Mouse (Mus musculus): ENCODE measurements at regions not wholly inside any gene's neighbourhood (a gene's known extent, or its start where the extent isn't known, plus 50 kb on each side); places are given as distances from the start of the nearest gene placed in this dataset.

- WGBS = 78% methylated on average over 3 of the region's 3 CpGs
- Histone ChIP-seq H3K4me1 (ENCODE audit: control insufficient read depth, insufficient read depth, low read length) (no peaks in the 10 kb centered on the region), H3K79me2 (ENCODE audit: control insufficient read depth, insufficient read depth, low read length) (no peaks in the 10 kb centered on the region), H3K9ac (ENCODE audit: low read depth, low read length) (no peak overlapping the region), H3K4me3 (ENCODE audit: insufficient read depth, low read depth, low read length) (no peak overlapping the region), H3K27ac (replicated peaks; ENCODE audit: insufficient read depth, low read depth, low read length) (no peak overlapping the region), H3K27me3 (ENCODE audit: control insufficient read depth, insufficient read depth, low read length) (no peaks in the 10 kb centered on the region), H3K36me3 (ENCODE audit: control insufficient read depth, insufficient read depth, low read length) (no peaks in the 10 kb centered on the region)
- no peak for DNase-seq (ENCODE audit: extremely low read depth, low read depth, low spot score)
- no peak for TF ChIP-seq CTCF (IDR thresholded peaks at IDR 0.05; ENCODE audit: low read depth, low read length)
These were observed 156.3 kb downstream of the Ackr3 start for GRCm38 (mm10) chr1:90360065-90360464.

- Histone ChIP-seq H3K9ac (ENCODE audit: low read depth, low read length) (no peak overlapping the region), H3K79me2 (ENCODE audit: control insufficient read depth, insufficient read depth, low read length) (no peaks in the 10 kb centered on the region), H3K27me3 (ENCODE audit: control insufficient read depth, insufficient read depth, low read length) (no peaks in the 10 kb centered on the region), H3K27ac (replicated peaks; ENCODE audit: insufficient read depth, low read depth, low read length) (no peak overlapping the region), H3K36me3 (ENCODE audit: control insufficient read depth, insufficient read depth, low read length) (no peaks in the 10 kb centered on the region), H3K4me1 (ENCODE audit: control insufficient read depth, insufficient read depth, low read length) (no peaks in the 10 kb centered on the region), H3K4me3 (ENCODE audit: insufficient read depth, low read depth, low read length) (no peak overlapping the region)
- no peak for TF ChIP-seq POLR2A (IDR thresholded peaks at IDR 0.05; ENCODE audit: extremely low read depth, insufficient read depth, low read length)
- TF ChIP-seq CTCF (IDR thresholded peaks at IDR 0.05; ENCODE audit: low read depth, low read length) = no peak
- WGBS = 74% methylated on average over 4 of the region's 4 CpGs
- no peak for DNase-seq (ENCODE audit: extremely low read depth, low read depth, low spot score)
These were observed 160.7 kb downstream of the Ackr3 start for GRCm38 (mm10) chr1:90364444-90364843.

- WGBS = 80% methylated on average over 10 of the region's 10 CpGs
- Histone ChIP-seq H3K4me1 (ENCODE audit: control insufficient read depth, insufficient read depth, low read length) (no peaks in the 10 kb centered on the region), H3K27ac (replicated peaks; ENCODE audit: insufficient read depth, low read depth, low read length) (no peak overlapping the region)
These were observed 164.8 kb downstream of the Ackr3 start for GRCm38 (mm10) chr1:90368581-90368980.

GRCm38 (mm10) chr1:90369287-90369686 is 165.5 kb downstream of the Ackr3 start:
- Histone ChIP-seq H3K27me3 (ENCODE audit: control insufficient read depth, insufficient read depth, low read length) (no peaks in the 10 kb centered on the region), H3K9ac (ENCODE audit: low read depth, low read length) (no peak overlapping the region), H3K36me3 (ENCODE audit: control insufficient read depth, insufficient read depth, low read length) (no peaks in the 10 kb centered on the region), H3K4me3 (ENCODE audit: insufficient read depth, low read depth, low read length) (no peak overlapping the region), H3K79me2 (ENCODE audit: control insufficient read depth, insufficient read depth, low read length) (no peaks in the 10 kb centered on the region), H3K27ac (replicated peaks; ENCODE audit: insufficient read depth, low read depth, low read length) (no peak overlapping the region), H3K4me1 (ENCODE audit: control insufficient read depth, insufficient read depth, low read length) (no peaks in the 10 kb centered on the region)
- TF ChIP-seq CTCF (IDR thresholded peaks at IDR 0.05; ENCODE audit: low read depth, low read length) (no peak), POLR2A (IDR thresholded peaks at IDR 0.05; ENCODE audit: extremely low read depth, insufficient read depth, low read length) (no peak)
- WGBS = 84% methylated on average over 2 of the region's 2 CpGs
- no peak for DNase-seq (ENCODE audit: extremely low read depth, low read depth, low spot score)

More at GRCm38 (mm10) chr1:90368581-90368980, 164.8 kb downstream of the Ackr3 start:
- TF ChIP-seq CTCF (IDR thresholded peaks at IDR 0.05; ENCODE audit: low read depth, low read length) = no peak
- TF ChIP-seq POLR2A (IDR thresholded peaks at IDR 0.05; ENCODE audit: extremely low read depth, insufficient read depth, low read length) = no peak
- Histone ChIP-seq H3K4me3 (ENCODE audit: insufficient read depth, low read depth, low read length) (no peak overlapping the region), H3K79me2 (ENCODE audit: control insufficient read depth, insufficient read depth, low read length) (no peaks in the 10 kb centered on the region), H3K27me3 (ENCODE audit: control insufficient read depth, insufficient read depth, low read length) (no peaks in the 10 kb centered on the region), H3K9ac (ENCODE audit: low read depth, low read length) (no peak overlapping the region), H3K36me3 (ENCODE audit: control insufficient read depth, insufficient read depth, low read length) (no peaks in the 10 kb centered on the region)
- DNase-seq (ENCODE audit: extremely low read depth, low read depth, low spot score) = no peak

GRCm38 (mm10) chr1:90370766-90371165 is 167.0 kb downstream of the Ackr3 start:
- Histone ChIP-seq H3K79me2 (ENCODE audit: control insufficient read depth, insufficient read depth, low read length) (no peaks in the 10 kb centered on the region), H3K9ac (ENCODE audit: low read depth, low read length) (no peak overlapping the region), H3K27ac (replicated peaks; ENCODE audit: insufficient read depth, low read depth, low read length) (no peak overlapping the region), H3K4me1 (ENCODE audit: control insufficient read depth, insufficient read depth, low read length) (no peaks in the 10 kb centered on the region), H3K4me3 (ENCODE audit: insufficient read depth, low read depth, low read length) (no peak overlapping the region), H3K27me3 (ENCODE audit: control insufficient read depth, insufficient read depth, low read length) (no peaks in the 10 kb centered on the region), H3K36me3 (ENCODE audit: control insufficient read depth, insufficient read depth, low read length) (no peaks in the 10 kb centered on the region)
- 67% methylated on average over 5 of the region's 5 CpGs for WGBS
- TF ChIP-seq CTCF (IDR thresholded peaks at IDR 0.05; ENCODE audit: low read depth, low read length) (no peak), POLR2A (IDR thresholded peaks at IDR 0.05; ENCODE audit: extremely low read depth, insufficient read depth, low read length) (no peak)
- DNase-seq (ENCODE audit: extremely low read depth, low read depth, low spot score) = no peak

GRCm38 (mm10) chr1:90373001-90373400 is 169.2 kb downstream of the Ackr3 start:
- DNase-seq (ENCODE audit: extremely low read depth, low read depth, low spot score) = no peak

More at GRCm38 (mm10) chr1:90373001-90373400, 169.2 kb downstream of the Ackr3 start:
- Histone ChIP-seq H3K27me3 (ENCODE audit: control insufficient read depth, insufficient read depth, low read length) (no peaks in the 10 kb centered on the region), H3K9ac (ENCODE audit: low read depth, low read length) (no peak overlapping the region), H3K36me3 (ENCODE audit: control insufficient read depth, insufficient read depth, low read length) (no peaks in the 10 kb centered on the region), H3K4me1 (ENCODE audit: control insufficient read depth, insufficient read depth, low read length) (no peaks in the 10 kb centered on the region), H3K27ac (replicated peaks; ENCODE audit: insufficient read depth, low read depth, low read length) (no peak overlapping the region), H3K79me2 (ENCODE audit: control insufficient read depth, insufficient read depth, low read length) (no peaks in the 10 kb centered on the region), H3K4me3 (ENCODE audit: insufficient read depth, low read depth, low read length) (no peak overlapping the region)
- WGBS = 87% methylated on average over 5 of the region's 5 CpGs
- TF ChIP-seq CTCF (IDR thresholded peaks at IDR 0.05; ENCODE audit: low read depth, low read length) = no peak
- no peak for TF ChIP-seq POLR2A (IDR thresholded peaks at IDR 0.05; ENCODE audit: extremely low read depth, insufficient read depth, low read length)

All from liver, adult 2 months (tissue).